Mouse (Mus musculus): Measurements from ENCODE around the gene Rabep2. TPM values are rescaled to one million over a fixed set of nuclear protein-coding genes. Genes with fewer than 3 reads are reported as not detected.
"Not testable (repeated sequence)": the region's sequence is repeated elsewhere in the genome, so short reads cannot be mapped to it uniquely, and the experiment has no call there.

Rabep2 gene
- polyA plus RNA-seq, 1 experiment, result 20.6 TPM

GRCm38 (mm10) chr7:126481699-126482098 is 53.1 kb downstream of the Rabep2 start:
- Histone ChIP-seq H3K4me1 (ENCODE audit: control insufficient read depth, insufficient read depth, low read length) (no peaks in the 10 kb centered on the region), H3K4me3 (ENCODE audit: insufficient read depth, low read length) (no peak overlapping the region), H3K27ac (ENCODE audit: insufficient read depth, low read length) (no peak overlapping the region)
- TF ChIP-seq CTCF (IDR thresholded peaks at IDR 0.05; ENCODE audit: borderline replicate concordance, insufficient read depth, low read length), result no peak
- TF ChIP-seq POLR2A (IDR thresholded peaks at IDR 0.05; ENCODE audit: low read depth, low read length), result no peak

GRCm38 (mm10) chr7:126482392-126482871 is 53.9 kb downstream of the Rabep2 start:
- H3K4me1 ChIP-seq (ENCODE audit: control insufficient read depth, insufficient read depth, low read length), result no peaks in the 10 kb centered on the region
- peak overlapping the region; percentile 15 for H3K27ac ChIP-seq (ENCODE audit: insufficient read depth, low read length)
- peak; percentile 83 for TF ChIP-seq POLR2A (IDR thresholded peaks at IDR 0.05; ENCODE audit: low read depth, low read length)
- TF ChIP-seq CTCF (IDR thresholded peaks at IDR 0.05; ENCODE audit: borderline replicate concordance, insufficient read depth, low read length), result no peak
- H3K4me3 ChIP-seq (ENCODE audit: insufficient read depth, low read length), result peak overlapping the region; percentile 31

- TF ChIP-seq POLR2A (IDR thresholded peaks at IDR 0.05; ENCODE audit: low read depth, low read length) (peak; percentile 33), CTCF (IDR thresholded peaks at IDR 0.05; ENCODE audit: borderline replicate concordance, insufficient read depth, low read length) (no peak)
- H3K27ac ChIP-seq (ENCODE audit: insufficient read depth, low read length), result peak within 1 kb of the TSS; percentile 62
- peaks cover 4% of the 10 kb centered on the region; the same call in 1 of the 2 replicates for H3K4me1 ChIP-seq (ENCODE audit: control insufficient read depth, insufficient read depth, low read length)
- peak within 1 kb of the TSS; percentile 80 for H3K4me3 ChIP-seq (ENCODE audit: insufficient read depth, low read length)
Observed at GRCm38 (mm10) chr7:126487052-126487483, 58.5 kb downstream of the Rabep2 start, which contains the start of gene Tufm. Tufm (plus strand) TSS chr7:126487361.

GRCm38 (mm10) chr7:126487617-126488385 is 59.2 kb downstream of the Rabep2 start:
- not testable (repeated sequence) for H3K4me1 ChIP-seq (ENCODE audit: control insufficient read depth, insufficient read depth, low read length); H3K27ac ChIP-seq (ENCODE audit: insufficient read depth, low read length)
- H3K4me3 ChIP-seq (ENCODE audit: insufficient read depth, low read length), result peak overlapping the region; percentile 80

- Histone ChIP-seq H3K27ac (ENCODE audit: insufficient read depth, low read length) (no peak overlapping the region), H3K4me3 (ENCODE audit: insufficient read depth, low read length) (no peak overlapping the region), H3K4me1 (ENCODE audit: control insufficient read depth, insufficient read depth, low read length) (peaks cover 4% of the 10 kb centered on the region; the same call in 1 of the 2 replicates)
- TF ChIP-seq POLR2A (IDR thresholded peaks at IDR 0.05; ENCODE audit: low read depth, low read length) (0 out of 2 replicates have a peak, but pooled peaks have one; percentile 12), CTCF (IDR thresholded peaks at IDR 0.05; ENCODE audit: borderline replicate concordance, insufficient read depth, low read length) (no peak)
Observed at GRCm38 (mm10) chr7:126491005-126491404, 62.4 kb downstream of the Rabep2 start.

- Histone ChIP-seq H3K4me3 (ENCODE audit: insufficient read depth, low read length) (no peak overlapping the region), H3K27ac (ENCODE audit: insufficient read depth, low read length) (no peak overlapping the region), H3K4me1 (ENCODE audit: control insufficient read depth, insufficient read depth, low read length) (peaks cover 4% of the 10 kb centered on the region; the same call in 1 of the 2 replicates)
- no peak for TF ChIP-seq CTCF (IDR thresholded peaks at IDR 0.05; ENCODE audit: borderline replicate concordance, insufficient read depth, low read length)
Observed at GRCm38 (mm10) chr7:126491973-126492372, 63.4 kb downstream of the Rabep2 start.

- Histone ChIP-seq H3K4me3 (ENCODE audit: insufficient read depth, low read length) (no peak overlapping the region), H3K4me1 (ENCODE audit: control insufficient read depth, insufficient read depth, low read length) (no peaks in the 10 kb centered on the region), H3K27ac (ENCODE audit: insufficient read depth, low read length) (no peak overlapping the region)
- TF ChIP-seq POLR2A (IDR thresholded peaks at IDR 0.05; ENCODE audit: low read depth, low read length) (no peak), CTCF (IDR thresholded peaks at IDR 0.05; ENCODE audit: borderline replicate concordance, insufficient read depth, low read length) (no peak)
Observed at GRCm38 (mm10) chr7:126494120-126494519, 65.6 kb downstream of the Rabep2 start.

- H3K27ac ChIP-seq (ENCODE audit: insufficient read depth, low read length), result no peak overlapping the region
- H3K4me1 ChIP-seq (ENCODE audit: control insufficient read depth, insufficient read depth, low read length), result no peaks in the 10 kb centered on the region
- no peak overlapping the region for H3K4me3 ChIP-seq (ENCODE audit: insufficient read depth, low read length)
- no peak for TF ChIP-seq POLR2A (IDR thresholded peaks at IDR 0.05; ENCODE audit: low read depth, low read length)
- no peak for TF ChIP-seq CTCF (IDR thresholded peaks at IDR 0.05; ENCODE audit: borderline replicate concordance, insufficient read depth, low read length)
Observed at GRCm38 (mm10) chr7:126496475-126496874, 67.9 kb downstream of the Rabep2 start.

- no peak for TF ChIP-seq POLR2A (IDR thresholded peaks at IDR 0.05; ENCODE audit: low read depth, low read length)
- no peak for TF ChIP-seq CTCF (IDR thresholded peaks at IDR 0.05; ENCODE audit: borderline replicate concordance, insufficient read depth, low read length)
- Histone ChIP-seq H3K4me1 (ENCODE audit: control insufficient read depth, insufficient read depth, low read length) (no peaks in the 10 kb centered on the region), H3K27ac (ENCODE audit: insufficient read depth, low read length) (no peak overlapping the region), H3K4me3 (ENCODE audit: insufficient read depth, low read length) (no peak overlapping the region)
Observed at GRCm38 (mm10) chr7:126497966-126498365, 69.4 kb downstream of the Rabep2 start.

Other genes starting within 250 kb of the Rabep2 start
- 108 and 115 TPM in 2 replicates for gene Xpo6, start 228.3 kb upstream of the Rabep2 start, polyA plus RNA-seq (2011; ENCODE audit: insufficient read length, low read depth, missing spikeins)
- gene Sbk1, start 156.1 kb upstream of the Rabep2 start, polyA plus RNA-seq (2011; ENCODE audit: insufficient read length, low read depth, missing spikeins), result 4.6 and 5.8 TPM in 2 replicates
- gene Lat, start 59.2 kb upstream of the Rabep2 start, polyA plus RNA-seq (2011; ENCODE audit: insufficient read length, low read depth, missing spikeins), result 0.35 and 0.75 TPM in 2 replicates
- 34.6 and 40.2 TPM in 2 replicates for gene Spns1, start 51.3 kb upstream of the Rabep2 start, polyA plus RNA-seq (2011; ENCODE audit: insufficient read length, low read depth, missing spikeins)
- 4.4 and 7.4 TPM in 2 replicates for gene Nfatc2ip, start 32.0 kb upstream of the Rabep2 start, polyA plus RNA-seq (2011; ENCODE audit: insufficient read length, low read depth, missing spikeins)
- gene Cd19, start 13.9 kb upstream of the Rabep2 start, polyA plus RNA-seq (2011; ENCODE audit: insufficient read length, low read depth, missing spikeins), result not detected in 2 replicates
- gene Atp2a1, start 34.3 kb downstream of the Rabep2 start, polyA plus RNA-seq (2011; ENCODE audit: insufficient read length, low read depth, missing spikeins), result not detected in 2 replicates
- gene Sh2b1, start 46.7 kb downstream of the Rabep2 start, polyA plus RNA-seq (2011; ENCODE audit: insufficient read length, low read depth, missing spikeins), result 27.7 and 31.3 TPM in 2 replicates
- gene Tufm, start 58.6 kb downstream of the Rabep2 start, polyA plus RNA-seq (2011; ENCODE audit: insufficient read length, low read depth, missing spikeins), result 71.4 and 77.9 TPM in 2 replicates
- gene Atxn2l, start 74.7 kb downstream of the Rabep2 start, polyA plus RNA-seq (2011; ENCODE audit: insufficient read length, low read depth, missing spikeins), result 131 and 149 TPM in 2 replicates
- gene Eif3c, start 137.7 kb downstream of the Rabep2 start, polyA plus RNA-seq (2011; ENCODE audit: insufficient read length, low read depth, missing spikeins), result 413 and 481 TPM in 2 replicates
- gene Apobr, start 156.2 kb downstream of the Rabep2 start, polyA plus RNA-seq (2011; ENCODE audit: insufficient read length, low read depth, missing spikeins), result 9.3 and 10.0 TPM in 2 replicates
- 12.4 and 16.7 TPM in 2 replicates for gene Cln3, start 157.1 kb downstream of the Rabep2 start, polyA plus RNA-seq (2011; ENCODE audit: insufficient read length, low read depth, missing spikeins)
- gene Il27, start 166.2 kb downstream of the Rabep2 start, polyA plus RNA-seq (2011; ENCODE audit: insufficient read length, low read depth, missing spikeins), result not detected in 2 replicates
- 179 and 208 TPM in 2 replicates for gene Nupr1, start 202.1 kb downstream of the Rabep2 start, polyA plus RNA-seq (2011; ENCODE audit: insufficient read length, low read depth, missing spikeins)
- 17.7 and 30.3 TPM in 2 replicates for gene Sgf29, start 220.6 kb downstream of the Rabep2 start, polyA plus RNA-seq (2011; ENCODE audit: insufficient read length, low read depth, missing spikeins)
- 0.95 TPM in 1 of 2 replicates, not detected in the other for gene Sult1a1, start 247.7 kb downstream of the Rabep2 start, polyA plus RNA-seq (2011; ENCODE audit: insufficient read length, low read depth, missing spikeins)

All from embryonic fibroblast, embryonic 13.5 days (primary cell).